Mouse (Mus musculus) lung, postnatal 0 days (tissue): ENCODE results near the gene Opcml. TPM values are rescaled to one million over a fixed set of nuclear protein-coding genes. Genes with fewer than 3 reads are reported as not detected.

ENCODE experiments used
- ATAC-seq: fragments of 200-750 bp; cut with Nextera tagmentation; 2 replicates; pipeline ENCODE4 v1.8.0; 2017; ENCODE audit warnings: moderate library complexity
- DNase-seq: peaks from one replicate; pipeline ENCODE4 v3.0.0-alpha.2; 2016; ENCODE audit warnings: low spot score
- H3K27ac ChIP-seq: fragments of 300-500 bp; sonication (generic); 2 replicates; pipeline ENCODE4 v1.5.1; 2014; ENCODE audit warnings: antibody characterized with exemption, mild to moderate bottlenecking, low read length, mixed read lengths
- H3K27me3 ChIP-seq: fragments of 300-500 bp; sonication (generic); replicated peaks from 2 replicates; pipeline ENCODE4 v1.6.1; 2014; ENCODE audit warnings: low read length, mixed read lengths; ENCODE audit not compliant: insufficient read depth
- H3K36me3 ChIP-seq: fragments of 300-500 bp; sonication (generic); 2 replicates; pipeline ENCODE4 v1.6.1; 2014; ENCODE audit warnings: low read length, mixed read lengths; ENCODE audit not compliant: insufficient read depth
- H3K4me1 ChIP-seq: fragments of 300-500 bp; sonication (generic); 2 replicates; pipeline ENCODE4 v1.6.1; 2014; ENCODE audit warnings: antibody characterized with exemption, low read depth, low read length, mixed read lengths; ENCODE audit not compliant: insufficient read depth
- H3K4me2 ChIP-seq: fragments of 300-500 bp; sonication (generic); replicated peaks from 2 replicates; pipeline ENCODE4 v1.6.1; 2014; ENCODE audit warnings: low read depth, mild to moderate bottlenecking, low read length, moderate library complexity, mixed read lengths
- H3K4me3 ChIP-seq: fragments of 300-500 bp; sonication (generic); 2 replicates; pipeline ENCODE4 v1.5.1; 2014; ENCODE audit warnings: low read depth, low read length
- H3K9ac ChIP-seq: fragments of 300-500 bp; sonication (generic); replicated peaks from 2 replicates; pipeline ENCODE4 v1.6.1; 2014; ENCODE audit warnings: low read depth, mild to moderate bottlenecking
- H3K9me3 ChIP-seq: fragments of 300-500 bp; sonication (generic); 2 replicates; pipeline ENCODE4 v1.6.1; 2016; ENCODE audit warnings: low read length, mixed read lengths
- CTCF ChIP-seq: IDR thresholded peaks from 2 replicates; pipeline ENCODE4 v1.5.1; 2016; ENCODE audit warnings: antibody characterized with exemption, mild to moderate bottlenecking
- EP300 ChIP-seq: IDR thresholded peaks from 2 replicates; pipeline ENCODE4 v1.6.1; 2016; ENCODE audit warnings: antibody characterized with exemption, mild to moderate bottlenecking, control low read depth
- WGBS: fragments of 180-500 bp; shearing (Covaris S2); extraction: QIAGEN DNeasy Blood & Tissue Kit; methylation state at CpG from one replicate; pipeline ENCODE4 v1.1.7; 2014; 5-methylcytosine and 5-hydroxymethylcytosine counted together
- polyA plus RNA-seq: library from polyadenylated mRNA; unstranded; fragments of >200 nt; fragmentation: Nextera tagmentation; extraction: Ambion mirVana; gene quantifications from 2 replicates; pipeline ENCODE4 v1.2.1, GENCODE M21; 2015

Gene Opcml
- polyA plus RNA-seq, 1 experiment from 2014 or later: 2.5 TPM

DNA sequence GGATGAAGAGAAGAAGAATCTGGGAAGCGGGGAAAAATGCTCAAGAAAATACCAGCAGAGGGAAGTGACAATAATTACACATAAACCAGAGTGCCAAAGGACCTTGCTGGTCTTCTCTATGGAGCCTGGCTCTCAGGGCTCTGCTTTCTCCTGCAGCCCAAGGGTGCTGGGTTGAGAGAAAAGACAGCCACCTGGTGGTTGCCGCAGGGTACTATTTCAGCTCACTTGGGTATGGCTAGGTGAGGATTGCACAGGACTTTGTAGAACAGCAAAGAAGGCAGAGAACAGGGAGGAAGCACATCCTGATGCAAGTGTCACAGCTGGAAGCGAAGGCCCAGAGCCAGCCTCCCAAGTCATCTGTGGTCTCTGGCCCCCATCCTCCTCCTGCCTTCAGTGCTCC lies 407.1 kb downstream of the Opcml start:
- H3K27ac ChIP-seq: no peak overlapping the region
- H3K36me3 ChIP-seq: no peaks in the 10 kb centered on the region
- TF ChIP-seq EP300: no peak
- peak; percentile 78 for TF ChIP-seq CTCF
- H3K9me3 ChIP-seq: no peaks in the 10 kb centered on the region
- H3K9ac ChIP-seq: no peak overlapping the region
- H3K4me3 ChIP-seq: no peak overlapping the region
- no peaks in the 10 kb centered on the region for H3K27me3 ChIP-seq
- DNase-seq: peak; percentile 44
- no peaks in the 10 kb centered on the region for H3K4me1 ChIP-seq
- 0 out of 2 replicates have a peak, but pooled peaks have one; percentile 26 for ATAC-seq
- no peak overlapping the region for H3K4me2 ChIP-seq
- 33% methylated on average over 3 of the region's 3 CpGs for WGBS

DNA sequence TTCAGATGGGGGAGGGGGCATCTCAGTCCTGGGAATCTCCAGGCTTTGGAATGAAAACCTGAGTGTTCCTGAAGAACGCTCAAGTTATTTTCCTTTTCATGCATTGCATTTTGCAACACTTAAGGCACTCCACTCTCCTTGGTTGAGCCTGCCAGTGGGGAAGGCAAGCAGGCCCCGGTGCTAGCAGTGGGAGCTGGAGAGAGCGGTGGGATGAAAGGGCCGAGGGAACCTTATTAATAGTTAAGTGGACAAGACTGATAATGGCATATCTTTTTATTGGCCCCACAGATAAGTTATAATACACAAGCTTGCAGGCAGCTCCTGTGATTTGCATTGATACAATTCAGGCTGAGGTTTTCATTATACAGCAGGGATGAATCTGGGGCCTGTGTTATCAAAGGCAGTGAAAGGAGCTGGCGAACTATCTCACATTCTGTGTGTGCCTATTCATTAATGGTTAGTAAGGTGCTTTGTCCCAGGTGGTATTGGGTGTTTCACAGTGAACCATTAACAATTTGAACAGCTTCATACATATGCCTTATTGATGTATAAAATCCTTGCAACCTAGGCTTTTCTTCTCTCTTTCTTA lies 407.6 kb downstream of the Opcml start:
- H3K4me1 ChIP-seq: no peaks in the 10 kb centered on the region
- no peak overlapping the region for H3K9ac ChIP-seq
- H3K4me2 ChIP-seq: no peak overlapping the region
- H3K27ac ChIP-seq: no peak overlapping the region
- H3K9me3 ChIP-seq: no peaks in the 10 kb centered on the region
- no peak for TF ChIP-seq EP300
- no peak for TF ChIP-seq CTCF
- ATAC-seq (no peak), DNase-seq (no peak)
- WGBS: 58% methylated on average over 5 of the region's 5 CpGs
- H3K4me3 ChIP-seq: no peak overlapping the region
- H3K27me3 ChIP-seq: no peaks in the 10 kb centered on the region
- H3K36me3 ChIP-seq: no peaks in the 10 kb centered on the region

DNA sequence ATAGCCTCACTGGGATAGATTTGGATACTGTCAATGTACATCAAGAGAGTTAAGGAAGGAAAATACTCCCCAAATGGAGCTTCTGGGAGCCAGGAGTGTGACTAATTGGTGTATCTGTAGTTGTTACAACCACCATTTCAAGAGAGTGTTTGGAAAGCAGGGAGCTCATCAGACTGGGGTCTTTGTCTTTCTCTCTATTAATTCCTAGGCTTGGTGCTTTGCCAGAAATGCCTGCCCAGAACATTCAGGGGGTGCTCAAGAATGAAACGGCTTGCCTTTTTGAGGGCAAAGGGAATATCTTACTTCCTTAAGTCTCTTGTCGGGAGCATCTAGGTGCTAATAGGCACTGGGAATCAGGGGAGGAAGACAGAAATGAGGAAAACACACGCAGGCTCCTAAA lies 416.9 kb downstream of the Opcml start:
- Histone ChIP-seq H3K9me3 (no peaks in the 10 kb centered on the region), H3K4me2 (no peak overlapping the region)
- 60% methylated on average over 3 of the region's 3 CpGs for WGBS

DNA sequence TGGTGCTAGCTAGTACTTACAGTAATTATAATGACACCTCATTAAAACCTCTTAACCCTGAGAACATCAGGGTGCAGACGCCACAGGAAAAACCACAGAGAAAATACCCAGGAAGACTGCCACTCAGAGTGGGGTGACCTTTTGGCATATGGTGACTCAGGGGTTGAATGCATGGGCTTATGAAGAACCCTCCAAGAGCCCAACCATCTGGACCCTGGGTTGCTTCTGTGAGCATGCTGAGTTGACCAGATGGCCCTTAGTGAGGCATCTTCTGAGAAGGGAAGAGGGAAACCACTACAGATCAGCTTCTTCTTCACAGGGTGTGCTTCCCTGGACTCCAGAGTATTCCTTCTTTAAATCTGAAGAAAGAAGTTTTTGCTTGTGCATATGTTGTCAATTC lies 418.1 kb downstream of the Opcml start:
- no peak for ATAC-seq
- WGBS: 68% methylated on average over 1 of the region's 1 CpGs
- no peaks in the 10 kb centered on the region for H3K36me3 ChIP-seq
- no peak overlapping the region for H3K4me3 ChIP-seq
- H3K4me2 ChIP-seq: no peak overlapping the region
- H3K9ac ChIP-seq: no peak overlapping the region
- H3K9me3 ChIP-seq: no peaks in the 10 kb centered on the region
- no peaks in the 10 kb centered on the region for H3K27me3 ChIP-seq
- H3K27ac ChIP-seq: no peak overlapping the region
- DNase-seq: no peak
- TF ChIP-seq CTCF (no peak), EP300 (no peak)
- H3K4me1 ChIP-seq: no peaks in the 10 kb centered on the region

More for the DNA sequence above, 416.9 kb downstream of the Opcml start:
- no peaks in the 10 kb centered on the region for H3K27me3 ChIP-seq
- no peaks in the 10 kb centered on the region for H3K36me3 ChIP-seq
- H3K27ac ChIP-seq: no peak overlapping the region
- DNase-seq (no peak), ATAC-seq (no peak)
- H3K4me3 ChIP-seq: no peak overlapping the region
- no peak overlapping the region for H3K9ac ChIP-seq
- no peak for TF ChIP-seq EP300
- no peak for TF ChIP-seq CTCF
- no peaks in the 10 kb centered on the region for H3K4me1 ChIP-seq

DNA sequence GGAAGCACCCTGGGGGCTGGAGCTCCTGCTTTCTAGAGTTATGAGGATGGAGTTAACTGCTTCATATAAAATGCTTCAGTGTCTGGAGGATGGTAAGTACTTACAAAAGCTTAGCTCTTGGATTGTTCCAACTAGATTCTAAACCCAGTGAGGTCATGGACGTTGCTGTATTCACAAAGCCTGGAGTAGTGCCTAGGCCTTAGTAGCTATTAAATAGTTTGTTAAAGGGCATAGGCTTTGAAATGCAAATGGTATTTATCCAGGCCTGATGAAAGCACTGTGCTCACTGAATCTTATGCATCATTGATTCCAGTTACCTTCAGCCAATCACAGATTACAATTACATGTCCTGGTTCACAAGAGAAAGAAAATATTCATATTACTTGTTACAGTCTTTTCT lies 421.3 kb downstream of the Opcml start:
- Histone ChIP-seq H3K4me2 (no peak overlapping the region), H3K27me3 (no peaks in the 10 kb centered on the region), H3K9me3 (no peaks in the 10 kb centered on the region), H3K27ac (no peak overlapping the region), H3K36me3 (no peaks in the 10 kb centered on the region), H3K4me1 (no peaks in the 10 kb centered on the region), H3K4me3 (no peak overlapping the region), H3K9ac (no peak overlapping the region)
- ATAC-seq (no peak), DNase-seq (no peak)
- TF ChIP-seq EP300: no peak
- 64% methylated on average over 1 of the region's 1 CpGs for WGBS

DNA sequence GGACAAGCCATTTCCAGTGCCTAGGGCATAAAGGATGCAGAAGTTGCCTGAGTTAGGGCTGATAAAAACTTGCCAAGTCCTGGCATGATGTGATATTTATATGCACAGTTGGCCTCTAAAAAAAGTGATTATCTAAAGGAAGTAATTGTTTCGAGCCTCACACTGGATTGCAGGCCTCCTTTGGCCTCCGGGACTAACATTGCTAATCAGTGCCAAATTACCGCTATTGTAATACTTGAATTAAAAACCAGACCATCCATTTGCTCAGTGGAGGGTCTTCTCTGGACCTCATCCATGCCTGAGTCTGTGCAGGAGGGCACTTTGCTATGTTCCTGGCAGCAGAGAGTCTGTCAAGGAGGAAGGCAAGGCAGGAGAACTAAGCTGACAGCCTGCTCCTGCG lies 423.3 kb downstream of the Opcml start:
- 62% methylated on average over 4 of the region's 4 CpGs for WGBS

More for the DNA sequence above, 423.3 kb downstream of the Opcml start:
- Histone ChIP-seq H3K9ac (no peak overlapping the region), H3K27me3 (no peaks in the 10 kb centered on the region), H3K4me3 (no peak overlapping the region), H3K4me1 (no peaks in the 10 kb centered on the region), H3K4me2 (no peak overlapping the region), H3K9me3 (no peaks in the 10 kb centered on the region), H3K27ac (no peak overlapping the region), H3K36me3 (no peaks in the 10 kb centered on the region)
- ATAC-seq (no peak), DNase-seq (no peak)
- TF ChIP-seq CTCF (no peak), EP300 (no peak)
